Mouse (Mus musculus) bone marrow, adult 2 months (tissue): ENCODE data around the gene Prf1. TPM values are rescaled to one million over a fixed set of nuclear protein-coding genes. Genes with fewer than 3 reads are reported as not detected.
A peak's percentile ranks its signal among the peaks of the same experiment; 100 is the strongest.

ENCODE experiments used
- H3K27ac ChIP-seq: fragments of 200-500 bp; 2 replicates; pipeline ENCODE4 v1.5.1; 2012; ENCODE audit warnings: low read depth, mild to moderate bottlenecking, control low read depth, inconsistent platforms, low read length; ENCODE audit not compliant: control insufficient read depth, poor library complexity, insufficient read depth
- H3K4me1 ChIP-seq: fragments of 200-500 bp; 2 replicates; pipeline ENCODE4 v1.6.1; 2011; ENCODE audit warnings: low read length; ENCODE audit not compliant: control insufficient read depth, insufficient read depth
- H3K4me3 ChIP-seq: fragments of 200-500 bp; replicated peaks from 2 replicates; pipeline ENCODE3; 2011; ENCODE audit warnings: mild to moderate bottlenecking, low read depth, low read length, control low read depth; ENCODE audit not compliant: control insufficient read depth
- CTCF ChIP-seq: fragments of 200-500 bp; IDR thresholded peaks from 2 replicates; pipeline ENCODE4 v1.5.1; 2011; ENCODE audit warnings: low read length, control low read depth; ENCODE audit not compliant: control insufficient read depth, insufficient read depth
- POLR2A ChIP-seq: fragments of 200-500 bp; IDR thresholded peaks from 2 replicates; pipeline ENCODE4 v1.6.1; 2011; ENCODE audit warnings: low read depth, mild to moderate bottlenecking, control low read depth, low read length, borderline replicate concordance; ENCODE audit not compliant: control insufficient read depth
- WGBS: fragments of 180-500 bp; shearing (Covaris S2); methylation state at CpG from one replicate; pipeline ENCODE4 v1.1.7; 2018; 5-methylcytosine and 5-hydroxymethylcytosine counted together
- polyA plus RNA-seq: library from polyadenylated mRNA; stranded (reverse); fragments of >200 nt; gene quantifications from 2 replicates; pipeline ENCODE4 v1.2.4, GENCODE M21; 2011; ENCODE audit warnings: low replicate concordance; ENCODE audit not compliant: missing spikeins, insufficient read depth, insufficient read length

Gene Prf1
- polyA plus RNA-seq, 1 experiment: 1.0 TPM

DNA sequence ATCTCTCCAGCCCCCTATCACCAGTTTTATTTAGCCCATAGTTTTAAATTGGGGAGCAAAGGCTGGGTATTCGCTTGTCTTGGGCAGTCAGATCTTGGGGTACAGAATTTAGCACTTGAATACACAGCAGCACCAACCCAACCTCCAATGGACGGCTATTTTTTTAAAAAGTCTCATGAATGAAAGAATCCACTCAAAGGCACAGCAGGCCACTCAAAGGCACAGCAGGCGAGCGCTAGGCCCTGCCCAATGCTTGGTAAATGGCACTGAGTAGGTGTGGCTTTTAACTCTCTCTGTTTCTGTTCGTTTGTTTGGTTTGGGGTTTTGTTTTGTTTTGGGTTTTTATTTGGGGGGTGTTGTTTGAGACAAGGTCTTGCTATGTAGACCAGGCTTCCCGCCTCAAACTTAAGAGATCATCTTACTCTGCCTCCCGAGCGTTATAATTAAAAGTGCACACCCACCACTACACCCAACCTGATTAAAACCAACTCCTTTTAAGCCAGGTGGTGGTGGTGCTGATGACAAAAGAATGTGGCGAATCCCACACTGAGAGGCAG lies 17.8 kb downstream of the Prf1 start:
- no peak for TF ChIP-seq POLR2A
- TF ChIP-seq CTCF: no peak
- 82% methylated on average over 9 of the region's 9 CpGs for WGBS
- Histone ChIP-seq H3K4me1 (no peaks in the 10 kb centered on the region), H3K27ac (no peak overlapping the region), H3K4me3 (no peak overlapping the region)

DNA sequence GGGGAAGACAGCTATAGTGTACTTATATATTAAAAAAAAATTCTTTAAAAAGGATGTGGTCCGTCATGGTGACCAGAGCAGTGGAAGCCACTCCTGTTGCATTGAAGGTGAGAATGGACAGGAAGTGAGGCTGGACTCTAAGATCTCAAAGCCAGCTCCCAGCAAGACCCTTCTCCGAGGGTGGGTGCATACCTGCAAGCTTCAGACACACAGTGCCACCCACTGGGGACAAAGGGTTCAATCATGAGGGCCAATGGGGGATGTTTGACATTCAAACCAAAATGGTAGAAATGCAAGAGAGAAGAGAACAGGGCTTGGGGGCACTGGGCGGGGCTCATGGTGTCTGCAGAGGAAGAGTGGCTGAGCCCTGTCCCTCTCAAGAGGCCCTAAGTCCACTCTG lies 20.9 kb downstream of the Prf1 start:
- TF ChIP-seq CTCF (0 out of 2 replicates have a peak, but pooled peaks have one; percentile 2), POLR2A (no peak)
- Histone ChIP-seq H3K4me3 (no peak overlapping the region), H3K4me1 (no peaks in the 10 kb centered on the region), H3K27ac (no peak overlapping the region)
- WGBS: 77% methylated on average over 3 of the region's 3 CpGs

DNA sequence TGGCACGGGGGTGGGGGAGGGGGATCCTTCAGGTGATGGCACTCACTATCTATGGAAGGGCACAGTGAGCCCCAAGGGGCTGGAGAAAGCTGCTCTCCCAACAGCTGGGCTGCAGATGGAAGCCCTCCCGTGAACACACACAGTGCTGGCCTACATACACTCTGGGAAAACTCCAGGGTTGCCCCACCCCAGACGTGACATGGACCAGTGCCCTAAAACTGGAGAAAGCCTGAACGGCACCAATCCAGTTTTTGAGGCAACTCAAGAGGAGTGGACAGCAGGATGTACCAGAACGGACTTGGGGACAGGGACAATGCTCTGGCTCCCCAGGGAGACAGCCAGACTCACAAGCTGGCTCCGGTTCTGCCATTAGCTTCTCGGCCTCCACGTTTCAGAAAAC lies 27.1 kb downstream of the Prf1 start:
- no peak overlapping the region for H3K27ac ChIP-seq
- no peak overlapping the region for H3K4me3 ChIP-seq
- no peaks in the 10 kb centered on the region for H3K4me1 ChIP-seq
- TF ChIP-seq POLR2A: no peak
- no peak for TF ChIP-seq CTCF
- 79% methylated on average over 8 of the region's 8 CpGs for WGBS

DNA sequence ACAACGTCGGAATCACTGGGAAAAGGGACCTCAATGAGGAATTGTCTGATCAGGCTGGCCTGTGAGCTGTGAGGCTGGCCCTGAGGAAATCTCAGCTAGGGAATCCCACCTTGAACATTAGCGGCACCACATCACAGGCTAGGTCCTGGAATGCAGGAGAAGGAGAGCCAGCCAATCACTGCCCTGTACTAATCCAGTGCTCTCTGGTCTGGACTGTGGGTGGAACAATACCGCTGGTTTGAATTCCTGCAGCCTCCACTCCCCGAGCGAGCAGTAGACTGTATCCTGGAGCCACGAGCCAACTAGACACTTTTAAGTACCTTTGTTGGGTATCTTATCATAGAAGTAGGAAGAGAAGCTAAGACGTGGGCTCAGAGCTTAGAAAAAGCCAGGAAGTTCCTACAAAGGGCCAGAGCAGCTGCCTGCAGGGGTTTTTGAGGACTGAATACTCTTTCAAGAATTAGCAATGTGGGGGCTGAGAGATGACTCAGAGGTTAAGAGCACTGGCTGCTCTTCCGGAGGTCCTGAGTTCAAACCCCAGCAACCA lies 28.2 kb downstream of the Prf1 start:
- TF ChIP-seq POLR2A: no peak
- TF ChIP-seq CTCF: no peak
- WGBS: 73% methylated on average over 9 of the region's 9 CpGs
- H3K4me3 ChIP-seq: no peak overlapping the region

DNA sequence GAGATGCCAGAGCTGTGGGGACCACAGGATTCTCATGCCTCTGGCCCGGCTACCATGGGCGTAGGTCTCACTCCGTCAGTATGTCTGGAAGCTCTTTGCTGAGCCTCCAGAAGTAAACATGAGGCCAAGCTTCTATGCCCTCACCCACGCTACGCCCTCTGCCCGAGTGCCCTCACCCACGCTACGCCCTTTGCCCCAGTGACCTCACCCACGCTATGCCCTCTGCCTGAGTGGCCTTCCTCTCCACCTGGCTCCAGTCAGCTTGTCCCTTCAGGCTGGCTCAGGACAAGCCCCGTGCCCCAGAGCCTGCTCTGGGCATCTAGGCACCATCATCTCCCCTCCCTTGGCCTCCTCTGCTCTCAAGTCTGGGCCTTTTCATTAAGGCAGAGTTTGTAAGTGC lies 29.9 kb downstream of the Prf1 start:
- WGBS: 81% methylated on average over 10 of the region's 10 CpGs
- TF ChIP-seq CTCF: no peak
- TF ChIP-seq POLR2A: 0 out of 2 replicates have a peak, but pooled peaks have one; percentile 7
- no peak overlapping the region for H3K4me3 ChIP-seq
- H3K27ac ChIP-seq: peak overlapping the region; percentile 25; the same call in 1 of the 2 replicates
- no peaks in the 10 kb centered on the region for H3K4me1 ChIP-seq

More for the DNA sequence above, 28.2 kb downstream of the Prf1 start:
- H3K27ac ChIP-seq: no peak overlapping the region
- no peaks in the 10 kb centered on the region for H3K4me1 ChIP-seq

DNA sequence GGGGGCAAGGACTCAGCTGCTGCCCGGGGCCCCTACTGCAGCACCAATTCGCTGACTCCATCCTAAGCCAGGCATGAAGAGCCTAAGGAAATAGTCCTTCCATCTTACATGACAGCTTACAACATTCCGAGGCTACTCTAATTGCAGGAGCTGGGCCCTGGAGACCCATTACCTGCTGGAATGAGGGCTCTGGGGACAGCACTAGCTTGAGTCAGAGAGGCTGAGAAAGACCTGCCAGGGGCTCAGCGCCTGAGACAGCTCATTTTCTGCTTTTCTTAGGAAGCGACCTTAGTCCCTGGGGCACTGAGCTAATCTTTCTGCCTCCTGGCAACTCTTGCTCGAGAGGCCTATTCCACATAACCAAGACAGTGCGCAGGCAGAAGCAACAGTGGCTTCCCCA lies 31.3 kb downstream of the Prf1 start:
- Histone ChIP-seq H3K27ac (no peak overlapping the region), H3K4me3 (no peak overlapping the region), H3K4me1 (no peaks in the 10 kb centered on the region)
- 83% methylated on average over 7 of the region's 7 CpGs for WGBS
- TF ChIP-seq CTCF (no peak), POLR2A (no peak)

DNA sequence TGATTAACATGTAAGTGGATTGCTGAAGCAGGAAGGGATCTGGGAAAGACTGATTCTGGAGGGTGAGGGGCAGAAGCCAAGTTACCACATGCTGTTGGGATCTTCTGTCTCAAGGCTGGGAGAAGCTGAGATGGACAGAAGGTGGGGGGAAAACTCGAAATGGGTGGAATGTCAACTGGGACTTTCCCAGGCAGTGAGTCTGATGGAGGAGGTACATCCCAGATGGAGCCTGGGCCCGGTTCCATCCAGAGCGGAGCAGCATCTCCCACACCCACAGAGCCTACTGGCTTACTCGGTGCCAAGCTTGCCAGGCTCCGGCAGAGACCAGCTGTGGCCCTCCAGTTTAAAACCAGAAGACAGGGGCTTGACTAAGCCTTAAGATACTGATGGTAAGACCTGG lies 33.4 kb downstream of the Prf1 start:
- Histone ChIP-seq H3K4me3 (no peak overlapping the region), H3K27ac (no peak overlapping the region), H3K4me1 (no peaks in the 10 kb centered on the region; the same call in 1 of the 2 replicates)
- 82% methylated on average over 5 of the region's 5 CpGs for WGBS
- TF ChIP-seq CTCF (no peak), POLR2A (no peak)

DNA sequence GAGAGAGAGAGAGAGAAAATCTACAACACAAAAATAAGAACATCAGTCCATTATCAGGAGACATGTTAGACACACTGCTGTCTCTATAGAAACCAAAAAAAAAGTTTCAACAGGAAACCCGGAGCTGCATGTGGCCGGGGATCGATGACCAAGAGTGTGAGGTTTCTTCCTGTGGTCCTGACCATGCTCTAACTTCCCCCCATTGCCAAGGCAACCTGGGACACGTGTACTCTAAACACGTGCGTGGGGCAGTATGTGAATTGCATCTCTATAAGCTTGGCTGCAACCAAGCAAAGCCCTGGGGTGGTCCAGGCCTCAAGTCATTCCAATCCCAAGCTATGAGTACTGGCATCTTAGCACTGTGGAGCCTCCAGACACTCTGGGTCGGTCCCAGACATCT lies 36.9 kb downstream of the Prf1 start:
- Histone ChIP-seq H3K27ac (no peak overlapping the region), H3K4me1 (no peaks in the 10 kb centered on the region; the same call in 1 of the 2 replicates), H3K4me3 (no peak overlapping the region)
- TF ChIP-seq POLR2A: no peak
- TF ChIP-seq CTCF: no peak
- WGBS: 11% methylated on average over 7 of the region's 7 CpGs

DNA sequence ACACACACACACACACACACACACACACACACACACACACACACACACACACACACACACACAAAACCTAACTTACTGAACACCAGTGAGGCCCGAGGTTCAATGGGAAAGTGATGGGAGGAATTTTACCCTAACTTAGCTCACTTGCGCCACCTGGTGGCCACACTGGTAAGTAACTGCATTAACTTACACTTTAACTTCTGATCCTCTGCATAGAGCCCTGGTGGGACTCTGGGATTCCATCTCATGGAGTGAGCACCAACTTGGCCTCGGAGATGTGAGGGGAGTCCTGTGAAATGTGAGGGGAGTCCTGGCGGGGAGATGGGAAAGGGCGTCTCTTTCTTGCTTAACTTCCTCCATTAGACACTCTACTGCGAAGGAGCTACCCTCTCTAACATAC lies 38.5 kb downstream of the Prf1 start:
- Histone ChIP-seq H3K27ac (no peak overlapping the region), H3K4me3 (no peak overlapping the region), H3K4me1 (no peaks in the 10 kb centered on the region; the same call in 1 of the 2 replicates)
- TF ChIP-seq CTCF (peak; percentile 64), POLR2A (no peak)
- WGBS: 24% methylated on average over 6 of the region's 6 CpGs
